8 mouse cellular contexts compared by ENCODE assay signal in genomic region chr17:71182211-71182721, GRCm38 (mm10). TPM values are rescaled to one million over a fixed set of nuclear protein-coding genes. Genes with fewer than 3 reads are reported as not detected.
DNase-seq lines count a peak whose midpoint lies in the region; ATAC-seq lines count a peak whose summit lies in the region.

Lpin2 (plus strand) TSS chr17:71182560.

- peak within 1 kb of the TSS; percentile 92 for H3K9ac ChIP-seq in embryonic facial prominence, embryonic 12.5 days
- peak within 1 kb of the TSS; percentile 1; the same call in 1 of the 2 replicates for H3K9ac ChIP-seq in stomach, embryonic 15.5 days

- peak within 1 kb of the TSS; percentile 83 for H3K4me3 ChIP-seq in embryonic facial prominence, embryonic 12.5 days
- peak within 1 kb of the TSS; percentile 88 for H3K4me3 ChIP-seq in stomach, embryonic 15.5 days (replicated peaks)

- H3K36me3 ChIP-seq in embryonic facial prominence, embryonic 12.5 days = no peaks in the 10 kb centered on the region
- H3K36me3 ChIP-seq in stomach, embryonic 15.5 days = no peaks in the 10 kb centered on the region

- peak within 1 kb of the TSS; percentile 93 for H3K27ac ChIP-seq in embryonic facial prominence, embryonic 12.5 days
- H3K27ac ChIP-seq in stomach, embryonic 15.5 days = peak within 1 kb of the TSS; percentile 74

- intact Hi-C loops in heart, postnatal 14 days (cut with DNase I) = loop anchor here (5.0 to 10.0 kb wide), 4 partner anchors 60 to 427 kb away; partner anchors contain the start of genes Myl12a and Myom1

- H3K9me3 ChIP-seq in embryonic facial prominence, embryonic 12.5 days = no peaks in the 10 kb centered on the region
- H3K9me3 ChIP-seq in stomach, embryonic 15.5 days = no peaks in the 10 kb centered on the region

- no peak for ATAC-seq in embryonic facial prominence, embryonic 12.5 days (ENCODE audit: insufficient number of reproducible peaks, insufficient read depth, low FRiP score, low TSS enrichment)
- ATAC-seq in stomach, embryonic 15.5 days (ENCODE audit: insufficient read depth, low FRiP score, low read depth) = no peak

- H3K27me3 ChIP-seq in embryonic facial prominence, embryonic 12.5 days = no peaks in the 10 kb centered on the region
- no peaks in the 10 kb centered on the region for H3K27me3 ChIP-seq in stomach, embryonic 15.5 days (replicated peaks)

- H3K4me2 ChIP-seq in embryonic facial prominence, embryonic 12.5 days (replicated peaks) = peak within 1 kb of the TSS; percentile 78
- peak within 1 kb of the TSS; percentile 67 for H3K4me2 ChIP-seq in stomach, embryonic 15.5 days

- no peak for DNase-seq in layer of hippocampus, adult 18-20 months (ENCODE audit: low spot score in 2 of 2)
- DNase-seq in layer of hippocampus, adult 11-12 months (ENCODE audit: low spot score) = no peak
- peak; percentile 13 to 23 for DNase-seq in heart, postnatal 14 days
- no peak for DNase-seq in layer of hippocampus, postnatal 10 days (ENCODE audit: low spot score in 2 of 2)
- DNase-seq in lung, postnatal 14 days = peak; percentile 56
- no peak for DNase-seq in right cerebral cortex, postnatal 25 days

- WGBS in embryonic facial prominence, embryonic 12.5 days = 13% methylated on average over 6 of the region's 6 CpGs
- WGBS in stomach, embryonic 15.5 days = 19% methylated on average over 6 of the region's 6 CpGs

- H3K4me1 ChIP-seq in embryonic facial prominence, embryonic 12.5 days = peaks cover 31% of the 10 kb centered on the region
- peaks cover 25% of the 10 kb centered on the region for H3K4me1 ChIP-seq in stomach, embryonic 15.5 days

RNA-seq across cellular contexts. Expression of gene Lpin2, which starts in this region (rescaled TPM):
- 100 to 1,000 TPM; 101 to 104 TPM for total RNA-seq in layer of hippocampus, adult 18-20 months (2021)
- polyA plus RNA-seq in embryonic facial prominence, embryonic 12.5 days (2016; fragmentation: Nextera tagmentation; extraction: Ambion mirVana) = 59.2 and 59.4 TPM in 2 replicates
- total RNA-seq in heart, postnatal 14 days (2021) = 10 to 100 TPM; 11.0 to 11.4 TPM
- 10 to 100 TPM; 71.2 to 79.9 TPM for total RNA-seq in layer of hippocampus, postnatal 10 days (2021)
- 27.3 and 31.5 TPM in 2 replicates for polyA plus RNA-seq in stomach, embryonic 15.5 days (2015; fragmentation: Nextera tagmentation; extraction: Ambion mirVana)

Comparison
In these comparisons a context has a peak if more than half of its experiments do, and no peak if none do; other contexts are left out.
1. RNA of gene Lpin2 (total RNA-seq): 101 to 104 TPM in layer of hippocampus, adult 18-20 months and 71.2 to 79.9 TPM in layer of hippocampus, postnatal 10 days; 11.0 to 11.4 TPM in heart, postnatal 14 days; every median in the first group is over 4 times any median in the second.
2. DNase-seq: peak in heart, postnatal 14 days (2 of 2) and lung, postnatal 14 days (single experiment); none in layer of hippocampus, adult 18-20 months (0 of 2), layer of hippocampus, adult 11-12 months (single experiment), layer of hippocampus, postnatal 10 days (0 of 2) and right cerebral cortex, postnatal 25 days (single experiment).